Mouse (Mus musculus): ENCODE measurements at regions not wholly inside any gene's neighbourhood (a gene's known extent, or its start where the extent isn't known, plus 50 kb on each side); places are given as distances from the start of the nearest gene placed in this dataset.
"Not testable (repeated sequence)": the region's sequence is repeated elsewhere in the genome, so short reads cannot be mapped to it uniquely, and the experiment has no call there.

DNA sequence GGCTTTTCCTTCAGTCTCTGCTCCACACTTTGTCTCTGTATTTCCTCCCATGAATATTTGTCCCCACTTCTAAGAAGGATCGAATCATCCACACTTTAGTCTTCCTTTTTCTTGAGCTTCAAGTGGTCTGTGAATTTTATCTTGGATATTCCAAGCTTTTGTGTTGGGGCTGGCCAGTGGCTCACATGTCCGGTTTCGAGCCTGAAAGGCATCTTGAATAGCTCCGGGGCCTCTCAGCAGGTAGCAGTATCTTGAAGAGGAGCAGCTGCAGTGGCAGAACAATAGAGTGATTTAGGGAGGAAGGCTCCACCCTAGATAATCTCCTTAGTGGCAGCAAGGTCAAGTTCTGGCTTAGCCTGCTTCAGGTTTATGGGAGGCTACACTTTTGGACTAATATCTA lies 113.0 kb upstream of the Mettl21e start:
- not testable (repeated sequence) for DNase-seq

DNA sequence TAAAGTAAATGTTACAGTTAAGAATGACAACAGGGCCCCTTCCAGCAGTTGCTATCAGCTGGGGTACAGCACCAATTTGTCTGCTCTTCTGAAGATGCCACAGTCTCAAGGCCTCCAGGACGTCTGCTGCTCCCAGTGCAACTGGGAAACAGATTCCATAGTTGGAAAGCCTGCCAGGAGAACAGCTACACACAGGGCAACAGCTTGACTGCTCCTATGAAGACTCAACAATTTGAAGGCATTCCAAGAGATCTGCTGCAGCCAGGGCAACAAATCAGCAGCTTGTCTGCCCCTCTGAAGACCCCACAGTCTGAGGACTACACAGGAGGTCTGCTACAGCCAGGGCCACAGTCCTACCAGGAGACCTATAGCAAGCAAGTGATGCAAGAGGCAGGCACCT lies 106.7 kb upstream of the Mettl21e start:
- peak; percentile 1 to 2 for DNase-seq

All from layer of hippocampus, postnatal 36 days (tissue).